Mouse (Mus musculus) 416B (cell line): ENCODE measurements at regions not wholly inside any gene's neighbourhood (a gene's known extent, or its start where the extent isn't known, plus 50 kb on each side); places are given as distances from the start of the nearest gene placed in this dataset.
A peak's percentile ranks its signal among the peaks of the same experiment; 100 is the strongest.
"Not testable (repeated sequence)": the region's sequence is repeated elsewhere in the genome, so short reads cannot be mapped to it uniquely, and the experiment has no call there.

Source experiments
- DNase-seq: peaks from one replicate; pipeline ENCODE4 v3.0.0; 2011; ENCODE audit warnings: low read depth

DNA sequence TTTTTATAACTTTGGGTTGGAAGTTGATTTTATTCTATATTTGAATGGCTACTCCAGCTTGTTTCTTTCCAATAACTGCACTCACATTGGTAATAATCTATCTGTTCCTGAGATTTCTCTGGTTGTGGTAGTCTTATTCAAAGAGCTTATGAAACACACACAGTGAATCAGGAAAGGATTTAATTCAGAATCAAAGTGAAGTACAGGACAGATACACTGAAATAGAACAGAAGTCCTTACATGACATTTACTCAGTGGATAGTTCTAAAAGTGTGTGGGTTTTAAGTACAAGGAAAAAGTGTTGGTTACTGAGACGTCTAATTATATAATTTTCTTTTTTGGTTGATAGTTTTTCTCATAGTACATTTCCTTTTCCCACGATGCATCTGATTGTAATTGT, 859.7 kb downstream of the Rpia start:
- no peak for DNase-seq

GRCm38 (mm10) chr6:69914781-69915180, 877.3 kb downstream of the Rpia start:
- DNase-seq: peak; percentile 3

DNA sequence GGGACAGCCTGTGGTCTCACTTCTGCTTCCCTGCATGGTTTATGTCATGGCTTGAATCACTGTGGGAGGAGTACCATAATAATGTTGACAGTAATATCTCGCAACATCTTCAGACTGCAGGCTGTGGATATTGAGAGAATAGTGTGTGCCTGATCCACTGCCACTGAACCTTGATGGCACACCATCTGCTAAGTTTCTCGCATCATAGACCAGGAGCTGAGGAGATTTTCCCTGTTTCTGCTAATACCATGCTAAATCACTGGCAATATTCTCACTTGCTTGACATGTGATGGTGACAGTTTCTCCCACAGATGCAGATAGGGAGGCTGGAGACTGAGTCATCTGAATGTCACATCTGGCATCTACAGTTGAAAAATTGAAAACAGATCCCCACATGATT, 912.7 kb downstream of the Rpia start:
- DNase-seq: no peak

DNA sequence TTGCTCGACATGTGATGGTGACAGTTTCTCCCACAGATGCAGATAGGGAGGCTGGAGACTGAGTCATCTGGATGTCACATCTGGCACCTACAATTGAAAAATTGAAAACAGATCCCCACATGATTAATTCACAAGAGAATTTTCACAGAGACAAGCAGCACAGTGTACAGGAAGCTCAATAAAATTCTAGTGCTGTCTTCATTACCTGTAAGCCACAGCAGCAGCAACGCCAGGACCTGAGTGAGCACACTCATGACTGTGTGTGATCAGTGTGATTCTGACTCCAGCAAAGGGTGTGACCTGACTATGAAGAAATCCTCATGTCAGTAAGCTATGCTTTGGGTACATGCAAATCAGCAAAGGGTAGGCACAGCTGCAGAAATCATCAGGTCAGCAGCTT, 933.4 kb downstream of the Rpia start:
- DNase-seq: not testable (repeated sequence)

DNA sequence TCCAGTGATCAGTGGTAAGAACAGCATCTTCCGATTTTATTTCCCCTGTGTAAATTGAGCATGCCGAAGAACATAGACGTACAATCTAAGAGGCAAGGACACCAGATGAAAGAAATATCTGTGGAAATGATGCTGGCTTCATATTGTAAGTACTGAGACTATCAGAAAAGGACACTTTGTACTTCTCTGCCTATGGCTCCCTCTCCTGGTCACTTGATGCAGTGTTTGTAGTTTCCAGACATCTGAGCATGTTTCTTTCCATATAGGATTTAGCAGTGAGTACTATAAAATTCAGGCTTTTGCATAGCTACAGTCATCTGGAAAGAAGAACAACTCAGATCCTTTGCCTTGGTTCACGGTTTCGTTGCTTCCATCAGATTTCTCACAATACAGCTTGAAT, 963.4 kb downstream of the Rpia start:
- peak; percentile 7 for DNase-seq

DNA sequence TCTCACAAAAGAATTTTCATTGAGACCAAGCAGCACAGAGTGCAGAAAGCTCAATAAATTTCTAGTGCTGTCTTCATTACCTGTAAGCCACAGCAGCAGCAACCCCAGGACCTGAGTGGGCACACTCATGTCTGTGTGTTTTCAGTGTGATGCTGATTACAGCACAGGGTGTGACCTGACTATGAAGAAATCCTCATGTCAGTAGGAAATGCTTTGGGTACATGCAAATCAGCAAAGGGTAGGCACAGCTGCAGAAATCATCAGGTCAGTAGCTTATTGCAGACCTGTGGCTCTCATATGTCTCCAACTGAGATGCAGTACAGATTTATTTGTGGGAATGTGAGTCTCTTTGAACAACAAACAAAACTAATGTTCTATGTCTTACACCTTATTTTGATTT, 977.1 kb downstream of the Rpia start:
- DNase-seq: not testable (repeated sequence)

GRCm38 (mm10) chr6:69814373-69814772, 977.7 kb downstream of the Rpia start:
- not testable (repeated sequence) for DNase-seq

- DNase-seq: peak; percentile 12
Observed at GRCm38 (mm10) chr6:69780330-69780729, 1011.7 kb downstream of the Rpia start.

GRCm38 (mm10) chr6:69777322-69777721, 1014.7 kb downstream of the Rpia start:
- DNase-seq: not testable (repeated sequence)

- DNase-seq: no peak
Observed at GRCm38 (mm10) chr6:69764861-69765260, 1027.2 kb downstream of the Rpia start.

DNA sequence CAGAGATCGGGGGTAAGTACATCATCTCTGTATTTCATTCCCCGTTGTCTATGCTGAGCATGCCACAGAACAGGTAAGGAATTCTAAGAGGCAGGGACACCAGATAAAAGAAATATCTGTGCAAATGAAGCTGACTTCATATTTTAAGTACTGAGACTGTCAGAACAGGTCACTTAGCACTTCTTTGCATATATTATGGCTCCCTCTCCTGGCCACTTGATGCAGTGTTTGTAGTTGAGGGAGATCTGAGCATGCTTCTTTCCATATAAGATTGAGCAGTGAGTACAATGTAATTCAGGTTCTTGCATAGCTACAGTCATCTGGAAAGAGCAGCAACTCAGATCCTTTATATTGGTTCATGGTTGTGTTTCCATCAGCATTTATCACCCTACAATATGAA, 1033.4 kb downstream of the Rpia start:
- peak; percentile 49 for DNase-seq

GRCm38 (mm10) chr6:69739002-69739625, 1052.9 kb downstream of the Rpia start:
- no peak for DNase-seq

- DNase-seq: peak; percentile 35
Observed at GRCm38 (mm10) chr6:69732866-69733265, 1059.2 kb downstream of the Rpia start.

DNA sequence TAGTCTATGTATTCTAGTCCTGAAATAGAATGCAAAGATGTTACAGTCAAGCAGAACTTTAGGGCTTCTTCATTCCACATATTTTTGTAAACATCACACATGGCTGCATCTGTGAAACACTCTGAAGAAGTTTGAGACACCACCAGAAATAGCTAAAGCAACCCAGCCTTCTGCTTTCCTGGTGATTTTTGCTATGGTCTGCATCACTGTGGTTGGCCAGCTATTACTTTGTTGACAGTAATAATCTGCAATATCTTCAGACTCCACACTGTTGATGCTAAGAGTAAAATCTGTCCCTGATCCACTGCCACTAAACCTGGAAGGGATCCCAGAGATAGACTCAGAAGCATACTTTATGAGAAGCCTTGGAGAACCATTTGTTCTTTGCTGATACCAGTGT, 1065.7 kb downstream of the Rpia start:
- DNase-seq: no peak

GRCm38 (mm10) chr6:69702813-69703212, 1089.2 kb downstream of the Rpia start:
- DNase-seq: not testable (repeated sequence)

- no peak for DNase-seq
Observed at GRCm38 (mm10) chr6:69681172-69681571, 1110.9 kb downstream of the Rpia start.

- not testable (repeated sequence) for DNase-seq
Observed at GRCm38 (mm10) chr6:69662426-69662825, 1129.6 kb downstream of the Rpia start.
